Mouse (Mus musculus) lung, embryonic 16.5 days (tissue): ENCODE measurements around the gene Mccc1. TPM values are rescaled to one million over a fixed set of nuclear protein-coding genes. Genes with fewer than 3 reads are reported as not detected.

Experiments
- ATAC-seq: fragments of 200-750 bp; cut with Nextera tagmentation; 2 replicates; pipeline ENCODE4 v1.8.0; 2017; ENCODE audit warnings: low read depth, mild to moderate bottlenecking, moderate library complexity
- H3K27ac ChIP-seq: fragments of 300-500 bp; sonication (generic); 2 replicates; pipeline ENCODE4 v1.5.1; 2014; ENCODE audit warnings: mild to moderate bottlenecking, control low read depth, low read length
- H3K27me3 ChIP-seq: fragments of 300-500 bp; sonication (generic); 2 replicates; pipeline ENCODE4 v1.6.1; 2014; ENCODE audit warnings: low read depth, low read length, mixed read lengths; ENCODE audit not compliant: control insufficient read depth, insufficient read depth
- H3K36me3 ChIP-seq: fragments of 300-500 bp; sonication (generic); 2 replicates; pipeline ENCODE4 v1.6.1; 2014; ENCODE audit warnings: low read length; ENCODE audit not compliant: control insufficient read depth, insufficient read depth
- H3K4me1 ChIP-seq: fragments of 300-500 bp; sonication (generic); replicated peaks from 2 replicates; pipeline ENCODE4 v1.6.1; 2014; ENCODE audit warnings: low read length, mixed read lengths; ENCODE audit not compliant: control insufficient read depth, insufficient read depth
- H3K4me2 ChIP-seq: fragments of 300-500 bp; sonication (generic); 2 replicates; pipeline ENCODE4 v1.6.1; 2014; ENCODE audit warnings: low read depth, low read length, control low read depth
- H3K4me3 ChIP-seq: fragments of 300-500 bp; sonication (generic); 2 replicates; pipeline ENCODE4 v1.5.1; 2014; ENCODE audit warnings: mild to moderate bottlenecking, low read length, control low read depth
- H3K9ac ChIP-seq: fragments of 300-500 bp; sonication (generic); 2 replicates; pipeline ENCODE4 v1.6.1; 2014; ENCODE audit warnings: low read length, control low read depth
- H3K9me3 ChIP-seq: fragments of 300-500 bp; sonication (generic); 2 replicates; pipeline ENCODE4 v1.6.1; 2016; ENCODE audit warnings: low read length; ENCODE audit not compliant: control insufficient read depth
- WGBS: fragments of 180-500 bp; shearing (Covaris S2); extraction: QIAGEN DNeasy Blood & Tissue Kit; methylation state at CpG from one replicate; pipeline ENCODE4 v1.1.7; 2014; 5-methylcytosine and 5-hydroxymethylcytosine counted together
- polyA plus RNA-seq: library from polyadenylated mRNA; unstranded; fragments of >200 nt; fragmentation: Nextera tagmentation; extraction: Ambion mirVana; gene quantifications from 2 replicates; pipeline ENCODE4 v1.2.1, GENCODE M21; 2015

The Mccc1 gene
- polyA plus RNA-seq, result 37.5 and 37.6 TPM in 2 replicates

GRCm38 (mm10) chr3:36000275-36001239, at the start of gene Mccc1:
TSS of gene Mccc1 (minus strand) at chr3:36000678.
- peak; percentile 100 for ATAC-seq
- WGBS, result 2% methylated on average over 39 of the region's 39 CpGs
- Histone ChIP-seq H3K27me3 (no peaks in the 10 kb centered on the region), H3K36me3 (peaks cover 2% of the 10 kb centered on the region; the same call in 1 of the 2 replicates), H3K9ac (peak within 1 kb of the TSS; percentile 67), H3K4me1 (peaks cover 3% of the 10 kb centered on the region; the same call in 1 of the 2 replicates), H3K4me2 (peak within 1 kb of the TSS; percentile 81), H3K27ac (peak within 1 kb of the TSS; percentile 78), H3K4me3 (peak within 1 kb of the TSS; percentile 56), H3K9me3 (no peaks in the 10 kb centered on the region)

GRCm38 (mm10) chr3:36049106-36049505, 48.6 kb upstream of the Mccc1 start:
- WGBS, result 49% methylated on average over 1 of the region's 1 CpGs
- no peak overlapping the region for H3K4me3 ChIP-seq

GRCm38 (mm10) chr3:36045086-36045485, 44.6 kb upstream of the Mccc1 start:
- Histone ChIP-seq H3K9ac (no peak overlapping the region), H3K9me3 (no peaks in the 10 kb centered on the region), H3K4me3 (no peak overlapping the region), H3K4me2 (no peak overlapping the region), H3K27me3 (no peaks in the 10 kb centered on the region), H3K4me1 (no peaks in the 10 kb centered on the region), H3K27ac (no peak overlapping the region), H3K36me3 (no peaks in the 10 kb centered on the region)
- WGBS, result 70% methylated on average over 4 of the region's 4 CpGs
- ATAC-seq, result no peak

More at GRCm38 (mm10) chr3:36049106-36049505, 48.6 kb upstream of the Mccc1 start:
- H3K4me2 ChIP-seq, result no peak overlapping the region
- H3K4me1 ChIP-seq, result no peaks in the 10 kb centered on the region
- H3K36me3 ChIP-seq, result no peaks in the 10 kb centered on the region
- no peak for ATAC-seq
- H3K9me3 ChIP-seq, result no peaks in the 10 kb centered on the region
- no peak overlapping the region for H3K27ac ChIP-seq
- no peak overlapping the region for H3K9ac ChIP-seq
- no peaks in the 10 kb centered on the region for H3K27me3 ChIP-seq

- Histone ChIP-seq H3K27ac (no peak overlapping the region), H3K4me3 (no peak overlapping the region), H3K9ac (no peak overlapping the region), H3K4me2 (no peak overlapping the region), H3K4me1 (no peaks in the 10 kb centered on the region), H3K27me3 (no peaks in the 10 kb centered on the region), H3K9me3 (no peaks in the 10 kb centered on the region), H3K36me3 (no peaks in the 10 kb centered on the region)
- ATAC-seq, result no peak
Measured at GRCm38 (mm10) chr3:36044520-36044919, 44.0 kb upstream of the Mccc1 start.

- Histone ChIP-seq H3K9me3 (no peaks in the 10 kb centered on the region), H3K9ac (no peak overlapping the region), H3K4me3 (no peak overlapping the region), H3K4me2 (no peak overlapping the region), H3K27me3 (no peaks in the 10 kb centered on the region), H3K27ac (no peak overlapping the region), H3K36me3 (no peaks in the 10 kb centered on the region), H3K4me1 (no peaks in the 10 kb centered on the region)
- 39% methylated on average over 6 of the region's 6 CpGs for WGBS
- ATAC-seq, result no peak
Measured at GRCm38 (mm10) chr3:36031740-36032510, 31.4 kb upstream of the Mccc1 start.

- no peak overlapping the region for H3K4me3 ChIP-seq
- H3K4me1 ChIP-seq, result no peaks in the 10 kb centered on the region
- H3K27me3 ChIP-seq, result no peaks in the 10 kb centered on the region
- H3K9ac ChIP-seq, result no peak overlapping the region
- H3K4me2 ChIP-seq, result no peak overlapping the region
- WGBS, result 80% methylated on average over 4 of the region's 4 CpGs
- no peaks in the 10 kb centered on the region for H3K9me3 ChIP-seq
- no peak overlapping the region for H3K27ac ChIP-seq
- no peak for ATAC-seq
- H3K36me3 ChIP-seq, result no peaks in the 10 kb centered on the region
Measured at GRCm38 (mm10) chr3:36029993-36030392, 29.5 kb upstream of the Mccc1 start.

- H3K4me1 ChIP-seq, result no peaks in the 10 kb centered on the region
- ATAC-seq, result no peak
- H3K9ac ChIP-seq, result no peak overlapping the region
- no peaks in the 10 kb centered on the region for H3K36me3 ChIP-seq
- H3K9me3 ChIP-seq, result no peaks in the 10 kb centered on the region
- H3K4me2 ChIP-seq, result no peak overlapping the region
- H3K4me3 ChIP-seq, result no peak overlapping the region
- no peaks in the 10 kb centered on the region for H3K27me3 ChIP-seq
- 75% methylated on average over 6 of the region's 6 CpGs for WGBS
- H3K27ac ChIP-seq, result no peak overlapping the region
Measured at GRCm38 (mm10) chr3:36025732-36026131, 25.3 kb upstream of the Mccc1 start.

- 60% methylated on average over 3 of the region's 3 CpGs for WGBS
- H3K4me2 ChIP-seq, result no peak overlapping the region
- no peak overlapping the region for H3K4me3 ChIP-seq
- H3K9ac ChIP-seq, result no peak overlapping the region
- no peaks in the 10 kb centered on the region for H3K4me1 ChIP-seq
- H3K9me3 ChIP-seq, result no peaks in the 10 kb centered on the region
- no peaks in the 10 kb centered on the region for H3K36me3 ChIP-seq
- no peak overlapping the region for H3K27ac ChIP-seq
- H3K27me3 ChIP-seq, result no peaks in the 10 kb centered on the region
- ATAC-seq, result no peak
Measured at GRCm38 (mm10) chr3:36011239-36011638, 10.8 kb upstream of the Mccc1 start.
